Mouse (Mus musculus) embryonic facial prominence, embryonic 15.5 days (tissue): ENCODE results near the gene Urad. TPM values are rescaled to one million over a fixed set of nuclear protein-coding genes. Genes with fewer than 3 reads are reported as not detected.

Experiments
- ATAC-seq: fragments of 200-750 bp; cut with Nextera tagmentation; 2 replicates; pipeline ENCODE4 v1.8.0; 2017; ENCODE audit warnings: low read depth, moderate TSS enrichment; ENCODE audit not compliant: insufficient number of reproducible peaks, low FRiP score, low TSS enrichment
- H3K27ac ChIP-seq: fragments of 300-500 bp; sonication (generic); replicated peaks from 2 replicates; pipeline ENCODE4 v1.5.1; 2015; ENCODE audit warnings: mild to moderate bottlenecking, inconsistent platforms
- H3K27me3 ChIP-seq: fragments of 300-500 bp; sonication (generic); 2 replicates; pipeline ENCODE4 v1.6.1; 2015; ENCODE audit warnings: inconsistent platforms
- H3K36me3 ChIP-seq: fragments of 300-500 bp; sonication (generic); 2 replicates; pipeline ENCODE4 v1.6.1; 2015; ENCODE audit warnings: mild to moderate bottlenecking, inconsistent platforms
- H3K4me1 ChIP-seq: fragments of 300-500 bp; sonication (generic); 2 replicates; pipeline ENCODE4 v1.6.1; 2015; ENCODE audit warnings: inconsistent platforms
- H3K4me2 ChIP-seq: fragments of 300-500 bp; sonication (generic); replicated peaks from 2 replicates; pipeline ENCODE4 v1.6.1; 2015; ENCODE audit warnings: mild to moderate bottlenecking, inconsistent platforms
- H3K4me3 ChIP-seq: fragments of 300-500 bp; sonication (generic); replicated peaks from 2 replicates; pipeline ENCODE4 v1.5.1; 2015; ENCODE audit warnings: mild to moderate bottlenecking, inconsistent platforms
- H3K9ac ChIP-seq: fragments of 300-500 bp; sonication (generic); 2 replicates; pipeline ENCODE4 v1.6.1; 2015; ENCODE audit warnings: inconsistent platforms
- H3K9me3 ChIP-seq: fragments of 300-500 bp; sonication (generic); replicated peaks from 2 replicates; pipeline ENCODE4 v1.6.1; 2016; ENCODE audit warnings: inconsistent platforms
- WGBS: fragments of 180-500 bp; shearing (Covaris S2); methylation state at CpG from one replicate; pipeline ENCODE4 v1.1.7; 2015; 5-methylcytosine and 5-hydroxymethylcytosine counted together
- polyA plus RNA-seq: library from polyadenylated mRNA; unstranded; fragments of >200 nt; fragmentation: Nextera tagmentation; extraction: Ambion mirVana; gene quantifications from 2 replicates; pipeline ENCODE4 v1.2.1, GENCODE M21; 2015

The Urad gene
- polyA plus RNA-seq, 1 experiment from 2014 or later: not detected

DNA sequence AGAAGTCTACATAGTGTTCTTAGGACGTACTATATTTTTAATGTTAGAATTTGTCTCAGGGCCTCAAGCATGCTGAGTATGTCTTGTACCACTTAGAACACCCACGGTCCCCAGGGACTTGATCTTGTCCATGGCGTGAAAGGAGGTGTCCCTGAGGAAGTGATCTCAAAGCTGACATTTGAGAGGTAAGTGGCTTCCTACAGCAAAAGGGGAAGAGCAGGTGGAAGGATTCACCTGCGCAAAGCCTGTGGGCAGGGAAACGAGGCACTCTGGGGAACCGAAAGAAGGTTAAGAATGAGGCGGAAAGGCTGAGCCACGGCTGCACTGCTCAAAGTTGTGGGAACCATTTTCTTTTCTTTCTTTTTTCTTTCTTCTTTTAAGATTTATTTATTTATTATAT, 29.7 kb upstream of the Urad start:
- 86% methylated on average over 8 of the region's 8 CpGs for WGBS
- no peak for ATAC-seq
- Histone ChIP-seq H3K4me1 (no peaks in the 10 kb centered on the region), H3K9me3 (no peaks in the 10 kb centered on the region), H3K36me3 (no peaks in the 10 kb centered on the region), H3K4me3 (no peak overlapping the region), H3K4me2 (no peak overlapping the region), H3K27me3 (no peaks in the 10 kb centered on the region), H3K27ac (no peak overlapping the region), H3K9ac (no peak overlapping the region)

DNA sequence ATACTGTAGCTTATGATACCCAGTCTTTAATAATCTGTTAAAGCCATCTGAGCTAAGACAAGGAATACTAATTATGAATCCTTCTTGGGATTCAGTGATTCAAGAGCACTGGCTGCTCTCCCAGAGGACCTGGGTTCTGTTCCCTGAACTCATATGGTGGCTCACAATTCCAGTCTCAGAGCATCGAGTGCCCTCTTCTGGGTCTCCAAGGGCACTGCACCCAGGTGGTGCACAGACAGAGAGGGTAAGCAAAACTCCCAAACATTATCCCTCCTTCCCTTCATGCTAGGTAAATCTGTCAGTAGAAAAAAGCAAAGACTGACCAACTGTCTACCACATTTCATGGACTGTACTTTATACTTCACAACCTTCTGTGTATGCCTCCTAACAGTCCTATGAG, 23.7 kb upstream of the Urad start:
- 80% methylated on average over 1 of the region's 1 CpGs for WGBS
- no peak overlapping the region for H3K4me3 ChIP-seq
- H3K27me3 ChIP-seq: no peaks in the 10 kb centered on the region
- H3K4me2 ChIP-seq: no peak overlapping the region
- H3K27ac ChIP-seq: no peak overlapping the region
- no peaks in the 10 kb centered on the region for H3K9me3 ChIP-seq
- no peak for ATAC-seq
- no peaks in the 10 kb centered on the region for H3K4me1 ChIP-seq
- no peak overlapping the region for H3K9ac ChIP-seq
- no peaks in the 10 kb centered on the region for H3K36me3 ChIP-seq

DNA sequence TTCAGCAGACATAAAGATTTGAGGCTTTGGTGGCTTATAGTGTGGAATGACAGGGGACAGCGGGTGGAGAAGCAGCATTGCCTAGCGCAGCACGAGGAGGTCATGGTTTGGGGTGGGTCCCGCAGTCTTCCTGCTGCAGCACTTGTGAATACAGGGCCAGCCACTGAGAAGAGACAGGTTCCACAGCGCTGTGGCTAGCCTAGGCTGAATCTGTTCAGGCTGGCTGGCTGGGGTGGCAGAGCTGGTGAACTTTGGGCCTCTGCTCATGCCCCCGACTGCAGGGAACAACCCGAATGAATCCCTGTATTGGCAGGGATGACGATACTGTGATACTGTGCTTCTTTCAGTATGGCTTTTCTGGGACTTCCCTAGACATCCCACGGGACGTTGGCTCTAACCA, 21.7 kb upstream of the Urad start:
- H3K27ac ChIP-seq: no peak overlapping the region
- WGBS: 78% methylated on average over 10 of the region's 10 CpGs
- no peak overlapping the region for H3K4me3 ChIP-seq
- ATAC-seq: no peak
- H3K9ac ChIP-seq: no peak overlapping the region
- H3K9me3 ChIP-seq: no peaks in the 10 kb centered on the region
- no peak overlapping the region for H3K4me2 ChIP-seq
- no peaks in the 10 kb centered on the region for H3K27me3 ChIP-seq
- H3K36me3 ChIP-seq: no peaks in the 10 kb centered on the region
- no peaks in the 10 kb centered on the region for H3K4me1 ChIP-seq

DNA sequence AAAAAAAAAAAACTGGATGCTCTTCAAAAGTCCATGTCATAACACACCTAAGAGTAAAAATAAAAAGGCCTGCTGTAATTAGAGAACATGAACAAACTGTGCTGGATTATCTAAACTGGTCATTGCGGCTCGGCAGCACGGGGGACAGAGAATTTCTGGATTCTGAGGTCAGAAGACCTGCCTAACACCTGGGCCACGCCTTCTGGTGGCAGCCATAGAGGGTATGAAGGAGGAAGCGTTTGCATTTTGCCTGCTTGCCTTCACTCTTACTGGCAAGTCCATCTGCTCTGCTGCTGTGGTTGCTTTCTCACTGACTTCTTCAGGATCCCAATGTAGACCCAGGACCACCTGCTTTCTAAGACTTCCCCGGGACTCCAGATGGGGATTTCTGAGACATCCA, 20.7 kb upstream of the Urad start:
- Histone ChIP-seq H3K27ac (no peak overlapping the region), H3K9me3 (no peaks in the 10 kb centered on the region), H3K9ac (no peak overlapping the region), H3K36me3 (no peaks in the 10 kb centered on the region), H3K27me3 (no peaks in the 10 kb centered on the region), H3K4me3 (no peak overlapping the region), H3K4me1 (no peaks in the 10 kb centered on the region), H3K4me2 (no peak overlapping the region)
- WGBS: 87% methylated on average over 6 of the region's 6 CpGs
- no peak for ATAC-seq

DNA sequence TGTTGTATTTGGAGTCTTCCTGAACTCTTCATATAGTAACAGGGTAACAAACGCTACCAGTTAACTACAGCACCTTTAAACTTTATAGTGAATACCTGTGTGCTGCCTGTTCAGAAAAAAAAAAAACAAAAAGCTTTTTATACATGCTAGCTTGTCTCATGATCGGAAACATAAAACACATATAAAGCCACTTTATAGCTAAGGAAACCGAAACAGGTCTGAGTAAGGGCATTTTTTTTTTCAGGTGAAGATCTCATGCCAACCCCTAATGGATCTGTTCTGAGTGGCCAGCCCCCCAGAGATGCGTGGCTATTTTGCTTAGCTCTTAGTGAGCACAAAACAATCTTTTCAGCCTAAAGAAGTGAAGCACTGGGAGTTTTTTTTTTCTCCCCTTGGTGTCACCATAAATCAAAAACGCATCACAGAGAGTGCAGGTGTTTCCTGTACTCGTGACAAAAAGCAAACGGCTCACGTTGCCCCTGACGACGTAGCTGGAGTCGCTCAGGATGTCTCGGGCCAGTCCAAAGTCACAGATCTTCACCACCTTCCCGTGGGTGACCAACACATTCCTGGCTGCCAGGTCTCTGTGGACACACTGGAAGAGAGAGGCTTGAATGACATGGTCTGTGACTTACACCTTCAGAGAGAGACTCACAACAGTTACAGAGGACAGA, 18.6 kb upstream of the Urad start:
- no peak for ATAC-seq
- WGBS: 68% methylated on average over 13 of the region's 13 CpGs

DNA sequence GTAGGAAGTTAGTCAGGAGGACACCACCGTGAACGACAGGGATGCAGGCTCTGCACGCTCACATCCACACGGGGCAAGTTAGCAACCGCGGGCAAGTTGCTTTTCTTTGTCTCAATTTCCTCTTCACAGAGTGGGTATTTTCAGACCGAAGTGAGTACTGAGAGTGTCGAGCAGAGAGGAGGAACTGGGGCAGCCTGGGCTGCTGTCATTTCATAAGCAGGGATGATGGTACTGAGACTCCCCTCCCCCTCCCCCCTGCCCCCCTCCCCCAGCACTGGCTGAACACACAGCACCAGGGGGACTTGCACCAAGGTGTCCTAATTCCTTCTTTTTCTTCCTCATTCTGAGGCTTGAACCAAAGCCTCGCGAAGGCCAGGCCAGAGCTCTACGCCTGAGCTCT, 17.3 kb upstream of the Urad start:
- Histone ChIP-seq H3K36me3 (no peaks in the 10 kb centered on the region), H3K4me1 (no peaks in the 10 kb centered on the region), H3K9ac (no peak overlapping the region), H3K4me2 (no peak overlapping the region), H3K27ac (no peak overlapping the region), H3K9me3 (no peaks in the 10 kb centered on the region), H3K4me3 (no peak overlapping the region), H3K27me3 (no peaks in the 10 kb centered on the region)
- no peak for ATAC-seq
- WGBS: 79% methylated on average over 11 of the region's 11 CpGs

More for the DNA sequence above, 18.6 kb upstream of the Urad start:
- H3K27me3 ChIP-seq: no peaks in the 10 kb centered on the region
- no peaks in the 10 kb centered on the region for H3K9me3 ChIP-seq
- H3K4me2 ChIP-seq: no peak overlapping the region
- no peaks in the 10 kb centered on the region for H3K36me3 ChIP-seq
- no peaks in the 10 kb centered on the region for H3K4me1 ChIP-seq
- H3K4me3 ChIP-seq: no peak overlapping the region
- no peak overlapping the region for H3K9ac ChIP-seq
- H3K27ac ChIP-seq: no peak overlapping the region

DNA sequence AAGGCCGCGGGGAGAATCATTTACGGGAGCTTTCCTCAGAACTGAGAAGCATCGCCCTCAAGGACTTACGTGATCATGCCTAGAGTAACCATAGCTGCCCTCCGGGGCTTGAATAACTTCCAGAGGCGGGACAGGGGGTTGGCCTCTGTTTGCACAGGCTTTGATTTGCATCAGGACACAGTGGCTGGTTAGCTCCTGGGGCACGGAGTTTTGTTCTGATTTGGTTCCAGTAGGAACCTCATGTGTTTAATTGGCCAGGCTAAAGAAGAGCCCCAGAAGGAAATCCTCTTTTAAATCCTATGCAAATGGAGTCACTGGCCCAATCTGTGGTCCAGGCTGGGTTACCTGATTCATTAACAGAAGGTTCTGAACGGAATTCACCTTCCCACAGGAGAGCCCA, 16.7 kb upstream of the Urad start:
- Histone ChIP-seq H3K9me3 (no peaks in the 10 kb centered on the region), H3K4me3 (no peak overlapping the region), H3K4me1 (no peaks in the 10 kb centered on the region), H3K4me2 (no peak overlapping the region), H3K27me3 (no peaks in the 10 kb centered on the region), H3K9ac (no peak overlapping the region), H3K36me3 (no peaks in the 10 kb centered on the region), H3K27ac (no peak overlapping the region)
- no peak for ATAC-seq
- WGBS: 56% methylated on average over 9 of the region's 9 CpGs

DNA sequence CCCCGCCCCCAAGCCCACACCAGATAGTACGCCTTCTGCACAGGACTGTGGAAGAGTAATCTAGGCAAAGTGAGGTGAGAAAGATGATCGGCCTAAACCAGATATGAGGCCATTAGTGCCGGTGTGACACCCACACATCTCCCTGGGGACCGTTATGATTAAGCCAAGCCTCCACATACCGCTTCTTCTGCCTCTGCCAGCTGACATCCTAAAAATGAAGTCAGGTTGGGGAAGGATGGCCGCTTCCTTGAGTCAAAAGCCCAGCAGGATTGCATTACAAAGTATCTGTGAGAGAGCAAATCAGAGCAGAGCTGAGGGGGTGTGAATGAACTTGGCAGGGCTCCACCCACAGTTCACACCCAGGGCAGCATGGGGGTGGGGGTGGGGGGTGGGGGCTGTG, 10.5 kb upstream of the Urad start:
- Histone ChIP-seq H3K9ac (no peak overlapping the region), H3K4me2 (no peak overlapping the region), H3K27ac (no peak overlapping the region), H3K27me3 (0 out of 2 replicates have a peak, but pooled peaks cover 14% of the 10 kb centered on the region), H3K4me3 (no peak overlapping the region), H3K9me3 (no peaks in the 10 kb centered on the region), H3K4me1 (no peaks in the 10 kb centered on the region), H3K36me3 (no peaks in the 10 kb centered on the region)
- WGBS: 49% methylated on average over 7 of the region's 7 CpGs
- no peak for ATAC-seq

DNA sequence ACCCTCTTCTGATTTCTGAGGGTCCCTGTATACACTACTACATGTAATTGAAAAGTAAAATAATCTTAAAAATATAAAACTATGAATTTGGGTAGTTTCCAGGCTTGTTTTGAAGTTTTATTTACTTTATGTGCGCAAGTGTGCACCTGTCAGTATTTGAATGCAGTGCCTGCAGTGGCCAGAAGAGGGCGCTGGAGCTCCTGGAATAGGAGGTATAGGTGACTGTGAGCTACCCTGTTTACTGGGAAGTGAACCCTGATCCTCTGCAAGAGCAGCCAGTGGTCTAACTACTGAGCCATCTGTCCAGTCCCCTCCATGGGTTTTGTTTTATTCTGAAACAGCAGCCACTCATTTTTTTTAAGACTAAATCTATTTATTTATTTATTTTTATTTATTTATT, 9.3 kb upstream of the Urad start:
- H3K4me2 ChIP-seq: no peak overlapping the region
- H3K9me3 ChIP-seq: no peaks in the 10 kb centered on the region
- no peak overlapping the region for H3K4me3 ChIP-seq
- ATAC-seq: no peak; the same call in 1 of the 2 replicates
- no peak overlapping the region for H3K27ac ChIP-seq
- WGBS: 42% methylated on average over 2 of the region's 2 CpGs
- H3K9ac ChIP-seq: no peak overlapping the region
- no peaks in the 10 kb centered on the region for H3K36me3 ChIP-seq
- H3K27me3 ChIP-seq: 0 out of 2 replicates have a peak, but pooled peaks cover 14% of the 10 kb centered on the region
- H3K4me1 ChIP-seq: no peaks in the 10 kb centered on the region

DNA sequence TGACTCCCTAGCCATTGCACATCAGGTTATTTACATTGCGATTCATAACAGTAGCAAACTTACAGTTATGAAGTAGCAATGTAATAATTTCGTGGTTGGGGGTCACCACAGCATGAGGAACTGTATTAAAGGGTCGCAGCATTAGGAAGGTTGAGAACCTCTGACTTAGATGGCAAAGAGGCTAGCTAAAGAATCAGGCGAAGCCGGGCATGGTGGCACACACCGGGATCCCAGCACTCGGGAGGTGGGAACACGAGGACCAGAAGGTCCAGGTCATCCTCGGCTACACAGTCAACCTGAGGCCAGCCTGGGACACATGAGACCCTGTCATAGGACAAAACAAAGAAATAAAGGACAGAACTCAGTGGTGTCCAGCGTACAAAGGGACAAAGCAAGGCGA, 7.7 kb upstream of the Urad start:
- WGBS: 78% methylated on average over 11 of the region's 11 CpGs
- no peaks in the 10 kb centered on the region for H3K4me1 ChIP-seq

DNA sequence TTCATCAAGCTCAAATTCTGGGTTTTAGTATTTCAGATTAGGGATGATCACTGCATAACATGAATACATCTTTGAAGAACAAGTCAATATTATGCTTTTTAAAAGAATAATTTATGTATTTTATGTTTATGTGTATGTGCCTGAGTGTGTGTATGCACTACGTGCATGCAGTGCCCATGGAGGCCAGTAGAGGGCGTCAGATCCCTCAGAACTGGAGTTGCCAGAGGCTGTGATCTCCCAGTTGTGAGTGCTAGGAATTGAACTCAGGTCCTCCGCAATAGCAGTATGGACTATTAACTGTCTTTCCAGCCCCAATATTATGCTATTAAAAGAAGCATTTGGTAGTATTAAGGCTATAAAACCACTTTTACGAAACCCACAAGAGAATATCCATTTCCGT, 5.4 kb upstream of the Urad start:
- Histone ChIP-seq H3K4me2 (no peak overlapping the region), H3K27ac (no peak overlapping the region), H3K9me3 (no peaks in the 10 kb centered on the region), H3K27me3 (peaks cover 20% of the 10 kb centered on the region), H3K36me3 (no peaks in the 10 kb centered on the region), H3K9ac (no peak overlapping the region), H3K4me3 (no peak overlapping the region), H3K4me1 (no peaks in the 10 kb centered on the region)
- no peak for ATAC-seq
- WGBS: 86% methylated on average over 5 of the region's 5 CpGs

More for the DNA sequence above, 7.7 kb upstream of the Urad start:
- Histone ChIP-seq H3K36me3 (no peaks in the 10 kb centered on the region), H3K4me3 (no peak overlapping the region), H3K9me3 (no peaks in the 10 kb centered on the region), H3K4me2 (no peak overlapping the region), H3K27me3 (0 out of 2 replicates have a peak, but pooled peaks cover 14% of the 10 kb centered on the region), H3K27ac (no peak overlapping the region), H3K9ac (no peak overlapping the region)
- no peak for ATAC-seq

DNA sequence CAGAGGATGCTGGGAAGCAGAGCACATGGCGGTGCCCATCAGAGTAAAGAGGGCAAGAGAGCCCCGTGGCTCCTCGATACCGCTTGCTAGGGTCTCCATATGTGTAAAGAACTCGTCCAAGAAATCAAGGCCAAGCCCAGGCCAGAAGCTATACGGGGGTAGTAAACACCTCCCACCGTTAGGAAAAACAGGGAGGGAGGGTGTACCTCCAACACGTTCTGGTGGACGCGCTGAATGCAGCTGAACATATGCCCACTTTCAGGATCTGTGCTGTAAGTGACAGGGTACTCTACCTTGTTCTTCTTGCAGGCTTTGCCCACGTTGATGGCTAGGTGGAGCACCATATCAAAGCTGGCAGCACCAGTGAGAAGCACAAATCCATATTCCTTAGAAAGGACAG, 3.7 kb upstream of the Urad start:
- H3K4me1 ChIP-seq: no peaks in the 10 kb centered on the region
- no peaks in the 10 kb centered on the region for H3K9me3 ChIP-seq
- no peak overlapping the region for H3K27ac ChIP-seq
- H3K27me3 ChIP-seq: peaks cover 33% of the 10 kb centered on the region
- no peak overlapping the region for H3K4me2 ChIP-seq
- no peak overlapping the region for H3K9ac ChIP-seq
- H3K36me3 ChIP-seq: no peaks in the 10 kb centered on the region
- H3K4me3 ChIP-seq: no peak overlapping the region
- 73% methylated on average over 11 of the region's 11 CpGs for WGBS
- ATAC-seq: no peak
